Mouse (Mus musculus) heart, embryonic 12.5 days (tissue): ENCODE data around the gene Ppp2r2c. TPM values are rescaled to one million over a fixed set of nuclear protein-coding genes. Genes with fewer than 3 reads are reported as not detected.

Experiments used
- ATAC-seq: fragments of 200-750 bp; cut with Nextera tagmentation; 2 replicates; pipeline ENCODE4 v1.8.0; 2017; ENCODE audit warnings: moderate TSS enrichment, moderate library complexity; ENCODE audit not compliant: insufficient number of reproducible peaks, low FRiP score
- H3K27ac ChIP-seq: fragments of 300-500 bp; sonication (generic); 2 replicates; pipeline ENCODE4 v1.5.1; 2016; ENCODE audit warnings: mild to moderate bottlenecking, moderate library complexity; ENCODE audit not compliant: poor library complexity, severe bottlenecking
- H3K27me3 ChIP-seq: fragments of 300-500 bp; sonication (generic); replicated peaks from 2 replicates; pipeline ENCODE4 v1.6.1; 2016; ENCODE audit warnings: mild to moderate bottlenecking, moderate library complexity
- H3K36me3 ChIP-seq: fragments of 300-500 bp; sonication (generic); 2 replicates; pipeline ENCODE4 v1.6.1; 2016; ENCODE audit warnings: mild to moderate bottlenecking, moderate library complexity
- H3K4me1 ChIP-seq: fragments of 300-500 bp; sonication (generic); replicated peaks from 2 replicates; pipeline ENCODE4 v1.6.1; 2016; ENCODE audit warnings: mild to moderate bottlenecking
- H3K4me2 ChIP-seq: fragments of 300-500 bp; sonication (generic); 2 replicates; pipeline ENCODE4 v1.6.1; 2016; ENCODE audit warnings: mild to moderate bottlenecking, moderate library complexity
- H3K4me3 ChIP-seq: fragments of 300-500 bp; sonication (generic); 2 replicates; pipeline ENCODE4 v1.5.1; 2016; ENCODE audit warnings: mild to moderate bottlenecking
- H3K9ac ChIP-seq: fragments of 300-500 bp; sonication (generic); 2 replicates; pipeline ENCODE4 v1.6.1; 2016; ENCODE audit warnings: mild to moderate bottlenecking, moderate library complexity
- H3K9me3 ChIP-seq: fragments of 300-500 bp; sonication (generic); replicated peaks from 2 replicates; pipeline ENCODE4 v1.6.1; 2016; ENCODE audit warnings: mild to moderate bottlenecking, moderate library complexity
- WGBS: fragments of 180-500 bp; shearing (Covaris S2); methylation state at CpG from one replicate; pipeline ENCODE4 v1.1.7; 2016; 5-methylcytosine and 5-hydroxymethylcytosine counted together
- polyA plus RNA-seq: library from polyadenylated mRNA; unstranded; fragments of >200 nt; fragmentation: Nextera tagmentation; extraction: Ambion mirVana; gene quantifications from 2 replicates; pipeline ENCODE4 v1.2.1, GENCODE M21; 2016

Gene Ppp2r2c
- polyA plus RNA-seq, 1 experiment from 2014 or later = 0.14 TPM

DNA sequence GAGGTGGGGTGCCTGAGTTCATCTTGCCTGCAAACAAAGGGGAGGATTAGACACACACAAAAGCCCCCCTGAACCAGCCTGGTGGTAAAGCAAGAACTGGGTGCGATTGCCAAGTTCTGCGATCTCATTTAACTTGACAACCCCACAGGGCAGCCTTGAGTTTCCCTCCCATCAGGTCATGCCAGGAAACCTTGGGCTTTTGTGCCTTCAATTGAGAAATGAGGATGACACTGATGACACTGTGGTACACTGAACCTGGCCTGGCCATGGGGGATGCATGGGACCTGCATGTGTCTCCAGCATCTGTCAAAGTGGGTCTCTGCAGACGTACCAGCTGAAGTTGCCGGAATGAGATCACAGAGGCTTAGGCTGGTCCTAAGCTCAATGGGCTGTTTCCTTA lies 114.0 kb downstream of the Ppp2r2c start:
- Histone ChIP-seq H3K27me3 (no peaks in the 10 kb centered on the region; the same call in 1 of the 2 replicates), H3K4me2 (no peak overlapping the region), H3K9ac (0 out of 2 replicates have a peak overlapping the region, but pooled peaks have one; percentile 23), H3K27ac (no peak overlapping the region), H3K9me3 (no peaks in the 10 kb centered on the region), H3K4me3 (no peak overlapping the region), H3K36me3 (peaks cover 16% of the 10 kb centered on the region), H3K4me1 (peaks cover 42% of the 10 kb centered on the region)
- WGBS = 86% methylated on average over 4 of the region's 4 CpGs
- ATAC-seq = no peak

DNA sequence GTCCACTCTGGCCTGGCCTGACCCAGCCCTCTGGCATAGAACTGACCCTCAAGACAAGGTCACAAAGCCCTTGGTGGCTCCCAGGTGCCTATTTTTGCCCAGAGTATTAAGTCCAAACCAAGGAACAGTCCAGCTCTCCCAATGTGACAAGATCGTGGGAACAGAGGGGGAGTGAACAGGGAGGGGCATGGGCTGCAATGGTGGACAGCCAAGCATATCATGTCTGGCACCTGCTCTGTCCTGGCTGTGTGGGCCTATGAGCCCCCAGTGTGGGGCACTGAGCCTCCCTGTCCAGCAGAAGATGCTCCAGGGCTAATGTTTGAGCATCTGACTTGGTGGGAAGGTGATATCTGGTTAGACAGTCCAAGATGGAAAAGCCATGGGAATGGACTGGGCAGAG lies 118.3 kb downstream of the Ppp2r2c start:
- no peak overlapping the region for H3K27ac ChIP-seq
- H3K36me3 ChIP-seq = peaks cover 2% of the 10 kb centered on the region; the same call in 1 of the 2 replicates
- 68% methylated on average over 1 of the region's 1 CpGs for WGBS
- no peak for ATAC-seq
- no peak overlapping the region for H3K4me2 ChIP-seq
- H3K27me3 ChIP-seq = no peaks in the 10 kb centered on the region
- H3K9ac ChIP-seq = no peak overlapping the region
- no peaks in the 10 kb centered on the region for H3K9me3 ChIP-seq
- H3K4me1 ChIP-seq = peaks cover 36% of the 10 kb centered on the region
- no peak overlapping the region for H3K4me3 ChIP-seq

DNA sequence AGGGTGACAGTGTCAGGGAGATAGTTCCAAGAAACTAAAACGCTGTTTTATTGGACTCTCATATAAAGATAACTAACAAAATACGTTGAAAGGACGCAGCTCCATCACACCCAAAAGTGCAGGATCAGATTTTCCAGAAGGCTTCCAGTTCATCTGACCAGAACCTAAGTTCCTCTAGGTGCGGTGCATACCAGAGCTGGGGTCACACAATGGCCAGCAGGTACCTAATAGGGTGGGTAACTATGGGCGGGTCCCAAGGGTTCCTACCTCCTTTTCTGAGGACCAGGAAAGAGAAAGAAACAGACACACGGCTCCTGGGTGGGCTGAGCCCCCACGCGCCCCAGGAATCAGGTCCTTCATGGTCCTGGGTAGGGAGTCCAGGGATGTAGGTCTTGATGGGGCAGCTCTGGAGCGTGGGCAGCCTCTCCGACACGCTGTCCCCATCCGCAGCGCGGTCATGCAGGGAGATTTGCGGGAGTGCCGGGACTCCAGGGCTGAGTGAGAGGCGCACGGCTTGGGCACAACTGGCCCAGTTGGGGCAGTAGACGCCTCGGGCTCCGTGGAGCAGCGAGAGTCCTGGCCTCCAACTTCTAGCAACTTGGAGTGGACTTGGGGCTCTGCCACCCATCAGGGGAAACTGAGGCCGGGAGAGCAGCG lies 119.9 kb downstream of the Ppp2r2c start:
- WGBS = 11% methylated on average over 24 of the region's 24 CpGs
- peak; percentile 23 for ATAC-seq
- Histone ChIP-seq H3K9ac (peak overlapping the region; percentile 87), H3K4me2 (peak overlapping the region; percentile 91), H3K4me1 (peaks cover 36% of the 10 kb centered on the region), H3K27ac (peak overlapping the region; percentile 65), H3K27me3 (no peaks in the 10 kb centered on the region), H3K4me3 (peak overlapping the region; percentile 81), H3K9me3 (no peaks in the 10 kb centered on the region), H3K36me3 (no peaks in the 10 kb centered on the region)

DNA sequence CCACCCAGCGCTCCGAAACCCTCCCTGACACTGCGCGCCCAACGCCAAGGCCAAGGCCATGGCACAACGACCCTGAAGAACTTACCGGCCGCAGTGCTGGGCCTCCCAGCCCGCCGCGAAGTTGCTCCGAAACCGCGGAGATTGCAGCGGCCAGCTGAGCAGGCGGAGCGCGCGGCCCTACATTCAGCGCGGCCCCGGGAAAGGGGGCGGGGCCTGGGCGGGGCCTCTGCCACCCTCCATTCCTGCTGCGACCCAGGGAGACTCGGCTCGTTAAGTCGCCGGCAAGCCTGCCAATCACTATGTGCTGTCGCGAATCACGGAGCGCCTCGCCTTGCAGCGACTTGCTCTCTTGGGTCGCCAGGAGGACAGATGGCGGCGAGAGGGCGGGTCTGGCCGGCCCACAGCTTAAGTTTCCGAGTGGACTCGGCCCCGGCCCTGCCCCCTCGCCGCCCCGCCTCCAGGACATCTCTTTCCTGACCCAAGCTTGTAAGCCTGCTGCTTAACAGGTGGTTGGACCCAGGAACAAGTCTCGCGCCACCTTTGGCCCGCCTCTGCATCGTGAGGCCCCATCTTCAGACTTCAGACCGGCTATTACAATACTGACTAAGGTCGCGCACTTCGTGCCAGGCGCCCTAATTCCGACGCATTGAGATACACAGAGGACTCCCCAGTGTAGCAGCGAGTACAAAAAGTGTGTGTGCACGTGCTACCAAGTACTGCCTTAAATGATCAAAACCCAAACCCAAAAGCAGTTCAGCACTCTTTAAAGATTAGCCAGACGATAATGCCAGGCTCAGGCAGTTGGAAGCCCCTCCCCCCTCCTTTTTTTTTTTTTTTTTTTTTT lies 120.7 kb downstream of the Ppp2r2c start, which contains the start of gene Wfs1:
Wfs1 (minus strand) TSS at position 425 of the 844 bp plus-strand sequence.
- peak within 1 kb of the TSS; percentile 91 for H3K4me2 ChIP-seq
- under 1% methylated on average over 60 of the region's 60 CpGs for WGBS

DNA sequence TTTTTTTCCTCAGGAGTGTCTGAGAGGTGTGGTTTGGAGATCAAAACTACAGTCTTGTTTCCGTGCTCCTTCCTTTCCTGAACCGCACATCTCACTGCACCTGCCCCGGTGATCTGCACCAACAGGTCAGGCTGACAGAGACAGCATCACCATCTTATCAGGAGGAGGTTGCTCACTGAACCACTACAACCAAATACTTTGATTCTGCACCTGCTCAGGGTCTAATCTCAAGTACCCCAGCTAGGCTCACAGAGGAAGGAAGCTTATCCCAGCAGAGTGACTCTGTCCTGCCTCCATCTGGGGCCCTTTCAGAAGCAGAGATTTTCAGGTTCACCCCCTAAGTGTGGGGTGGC lies 121.3 kb downstream of the Ppp2r2c start:
- no peak for ATAC-seq
- WGBS = 9% methylated on average over 3 of the region's 3 CpGs
- no peak overlapping the region for H3K9ac ChIP-seq

More for the DNA sequence above, 120.7 kb downstream of the Ppp2r2c start, which contains the start of gene Wfs1:
- Histone ChIP-seq H3K9me3 (no peaks in the 10 kb centered on the region), H3K27me3 (no peaks in the 10 kb centered on the region), H3K4me3 (peak within 1 kb of the TSS; percentile 81), H3K36me3 (no peaks in the 10 kb centered on the region), H3K9ac (peak within 1 kb of the TSS; percentile 87), H3K27ac (peak within 1 kb of the TSS; percentile 65), H3K4me1 (peaks cover 36% of the 10 kb centered on the region)
- ATAC-seq = peak; percentile 96

DNA sequence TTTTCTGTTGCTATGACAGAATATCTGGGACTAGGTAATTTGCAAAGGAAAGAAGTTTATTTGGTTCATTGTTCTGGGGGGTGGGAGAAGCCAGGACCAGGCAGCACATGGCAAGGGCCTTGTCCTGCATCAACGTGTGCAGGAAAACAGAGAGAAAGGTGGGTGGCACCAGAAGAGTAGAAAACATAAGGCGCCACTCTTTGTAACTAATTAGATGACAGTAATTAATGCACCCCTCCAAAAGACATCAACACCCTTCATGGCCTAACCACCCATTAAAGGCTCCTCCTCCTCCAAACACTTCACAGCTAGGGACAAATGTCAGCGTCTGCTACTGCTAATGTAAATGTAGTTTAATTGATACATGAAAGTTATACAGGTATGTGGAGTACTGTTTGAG lies 121.9 kb downstream of the Ppp2r2c start:
- H3K4me1 ChIP-seq = peaks cover 34% of the 10 kb centered on the region
- no peak overlapping the region for H3K9ac ChIP-seq
- H3K4me2 ChIP-seq = no peak overlapping the region
- H3K36me3 ChIP-seq = no peaks in the 10 kb centered on the region
- H3K4me3 ChIP-seq = no peak overlapping the region
- WGBS = 55% methylated on average over 3 of the region's 3 CpGs
- no peaks in the 10 kb centered on the region for H3K27me3 ChIP-seq
- no peak for ATAC-seq
- no peaks in the 10 kb centered on the region for H3K9me3 ChIP-seq
- H3K27ac ChIP-seq = no peak overlapping the region

More for the DNA sequence above, 121.3 kb downstream of the Ppp2r2c start:
- Histone ChIP-seq H3K9me3 (no peaks in the 10 kb centered on the region), H3K4me3 (peak overlapping the region; percentile 81; the same call in 1 of the 2 replicates), H3K4me2 (peak overlapping the region; percentile 91), H3K36me3 (no peaks in the 10 kb centered on the region), H3K4me1 (peaks cover 36% of the 10 kb centered on the region), H3K27me3 (no peaks in the 10 kb centered on the region), H3K27ac (no peak overlapping the region)

DNA sequence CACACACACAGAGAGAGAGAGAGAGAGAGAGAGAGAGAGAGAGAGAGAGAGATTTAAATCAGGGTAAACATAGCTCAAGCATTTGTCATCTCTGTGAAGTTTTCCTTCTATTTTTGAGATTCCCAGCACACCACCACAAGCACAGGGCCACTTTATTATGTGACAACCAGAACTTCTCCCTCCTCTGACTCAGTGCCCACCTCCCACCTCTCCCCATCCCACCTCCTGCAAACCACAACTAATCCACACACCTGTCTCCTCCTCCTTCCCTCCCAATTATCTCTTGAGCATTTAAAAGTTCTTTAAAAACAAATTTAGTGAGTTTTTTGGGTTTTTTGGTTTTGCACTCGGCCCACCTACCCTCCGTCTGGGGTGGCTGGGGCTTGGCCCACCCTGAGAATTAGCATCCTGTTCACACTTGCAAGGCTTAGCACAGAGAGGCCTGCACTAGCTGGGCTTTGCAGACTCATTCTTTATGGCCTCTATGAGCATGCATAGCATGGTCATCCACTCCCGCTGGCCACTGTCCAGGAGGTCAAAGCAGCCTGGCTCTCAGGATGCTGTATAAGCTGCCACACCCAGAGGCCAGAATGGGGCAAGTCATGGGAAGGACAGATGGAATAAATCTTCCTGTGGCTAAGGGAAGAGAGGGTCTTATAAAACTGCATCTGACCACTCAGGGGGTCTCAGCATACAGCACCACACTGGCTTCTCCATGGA lies 122.5 kb downstream of the Ppp2r2c start:
- H3K27me3 ChIP-seq = no peaks in the 10 kb centered on the region
- WGBS = 69% methylated on average over 3 of the region's 3 CpGs
- no peak overlapping the region for H3K4me2 ChIP-seq
- H3K36me3 ChIP-seq = no peaks in the 10 kb centered on the region
- no peak overlapping the region for H3K9ac ChIP-seq
- H3K4me1 ChIP-seq = peaks cover 28% of the 10 kb centered on the region
- no peak overlapping the region for H3K4me3 ChIP-seq
- H3K27ac ChIP-seq = no peak overlapping the region
- H3K9me3 ChIP-seq = no peaks in the 10 kb centered on the region
- no peak for ATAC-seq

DNA sequence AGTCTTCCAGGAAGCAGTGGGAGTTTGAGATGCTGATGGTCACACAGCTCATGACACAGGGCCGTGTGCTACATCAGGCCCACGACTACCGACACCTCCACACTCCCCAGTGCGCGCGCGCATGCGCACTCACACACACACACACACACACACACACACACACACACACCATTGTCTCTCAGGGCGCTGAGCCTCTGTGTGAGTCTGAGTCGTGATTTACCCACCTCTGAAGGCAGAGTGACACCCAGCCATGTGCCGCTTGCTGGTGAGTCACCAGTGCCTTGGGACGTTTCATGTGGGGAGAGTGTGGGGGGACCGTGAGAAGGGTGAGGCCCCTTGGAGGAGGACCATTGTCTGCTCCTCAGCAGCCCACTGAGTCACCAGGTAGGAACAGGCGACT lies 128.1 kb downstream of the Ppp2r2c start:
- Histone ChIP-seq H3K36me3 (no peaks in the 10 kb centered on the region), H3K4me1 (no peaks in the 10 kb centered on the region), H3K9me3 (no peaks in the 10 kb centered on the region), H3K9ac (no peak overlapping the region), H3K27ac (no peak overlapping the region), H3K4me2 (no peak overlapping the region), H3K4me3 (no peak overlapping the region), H3K27me3 (peaks cover 4% of the 10 kb centered on the region)
- 83% methylated on average over 14 of the region's 14 CpGs for WGBS
- ATAC-seq = no peak

DNA sequence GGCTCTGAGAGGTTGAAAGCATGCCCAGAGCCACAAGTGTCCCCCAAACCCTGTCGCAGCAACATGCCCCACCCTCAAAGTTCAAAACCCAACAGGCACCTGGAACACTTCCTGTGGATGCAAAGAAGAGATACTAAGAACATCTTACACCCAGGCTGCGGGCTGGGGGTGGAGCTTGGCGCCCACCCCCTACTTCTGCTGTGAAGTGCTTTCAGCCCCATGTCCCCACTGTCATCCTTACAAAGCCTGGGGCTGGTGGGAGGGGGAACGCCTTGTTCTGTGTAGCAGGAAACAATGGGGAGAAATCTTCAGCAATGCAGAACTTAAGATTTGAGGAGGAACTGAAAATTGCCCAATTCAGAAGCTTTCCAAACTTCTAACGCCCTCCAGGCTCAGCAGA lies 129.7 kb downstream of the Ppp2r2c start:
- Histone ChIP-seq H3K9ac (no peak overlapping the region), H3K9me3 (no peaks in the 10 kb centered on the region), H3K4me3 (no peak overlapping the region), H3K36me3 (no peaks in the 10 kb centered on the region), H3K27me3 (peaks cover 4% of the 10 kb centered on the region), H3K4me2 (no peak overlapping the region), H3K4me1 (no peaks in the 10 kb centered on the region), H3K27ac (no peak overlapping the region)
- ATAC-seq = no peak
- 49% methylated on average over 5 of the region's 5 CpGs for WGBS

DNA sequence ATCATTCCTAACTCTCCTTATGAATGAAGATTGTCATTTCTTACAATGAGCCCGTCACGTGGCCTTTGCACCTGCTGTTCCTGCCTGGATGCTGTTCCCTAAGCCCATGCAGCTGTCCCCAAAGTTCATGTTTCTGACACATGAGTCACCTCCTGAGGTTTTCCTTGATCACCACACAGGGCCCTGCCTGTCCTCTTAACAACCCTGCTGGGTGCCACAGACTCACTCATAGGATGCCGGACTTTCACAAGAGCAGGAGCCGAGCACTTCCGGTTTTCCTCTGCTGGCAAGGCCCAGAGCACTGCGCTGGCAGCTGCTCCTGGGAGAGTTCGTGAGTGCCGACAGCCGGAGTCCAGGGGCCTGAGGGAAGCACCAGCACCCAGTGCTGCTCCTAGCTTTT lies 132.7 kb downstream of the Ppp2r2c start:
- WGBS = 81% methylated on average over 9 of the region's 9 CpGs
- peaks cover 4% of the 10 kb centered on the region for H3K27me3 ChIP-seq
- H3K27ac ChIP-seq = no peak overlapping the region
- H3K4me1 ChIP-seq = no peaks in the 10 kb centered on the region
- no peak overlapping the region for H3K4me3 ChIP-seq
- no peaks in the 10 kb centered on the region for H3K9me3 ChIP-seq
- H3K36me3 ChIP-seq = no peaks in the 10 kb centered on the region
- no peak for ATAC-seq
- H3K9ac ChIP-seq = no peak overlapping the region
- H3K4me2 ChIP-seq = no peak overlapping the region

DNA sequence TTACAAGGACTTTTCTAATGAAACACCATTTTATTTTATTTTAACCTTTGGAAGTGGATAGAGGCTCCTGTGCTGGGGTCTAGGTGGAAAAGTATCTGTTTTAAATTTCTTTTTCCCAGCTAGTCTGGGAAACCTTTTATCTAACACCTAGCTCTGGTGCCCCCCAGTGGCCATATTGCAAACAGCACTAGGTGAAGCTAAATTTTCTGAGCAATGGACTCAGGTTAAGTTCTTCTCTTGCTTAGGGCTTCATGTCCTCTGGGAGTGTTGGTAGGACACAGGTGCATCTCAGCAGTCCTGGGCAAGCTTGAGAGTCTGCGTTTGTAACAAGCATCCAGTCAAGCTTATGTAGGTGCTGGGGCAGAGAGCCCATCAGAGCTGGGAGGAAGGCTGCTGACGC lies 133.7 kb downstream of the Ppp2r2c start:
- Histone ChIP-seq H3K9me3 (no peaks in the 10 kb centered on the region), H3K4me1 (no peaks in the 10 kb centered on the region), H3K4me3 (no peak overlapping the region), H3K9ac (no peak overlapping the region), H3K27me3 (peaks cover 4% of the 10 kb centered on the region; the same call in 1 of the 2 replicates), H3K4me2 (no peak overlapping the region), H3K36me3 (no peaks in the 10 kb centered on the region), H3K27ac (no peak overlapping the region)
- WGBS = 49% methylated on average over 2 of the region's 2 CpGs
- ATAC-seq = no peak
